Comparison of ENCODE assay signal across 19 mouse cellular contexts in genomic region chrX:145753427-145753826, GRCm38 (mm10).
"Had no signal": no experiment of that assay in that cellular context is flagged by ENCODE, and none has a peak within 500 bp of the region (broad histone marks: within the 10 kb centered on the region; RNA-seq: fewer than 3 reads in every experiment).

No protein-coding gene starts in this region.

- ATAC-seq: liver, postnatal 0 days; lung, postnatal 0 days; midbrain, embryonic 15.5 days had no signal

- DNase-seq: kidney, adult 11 months; kidney, adult 8-10 months; kidney, postnatal 10 days; kidney, postnatal 36 days; liver, postnatal 0 days; lung, embryonic 14.5 days; thymus, adult 18-20 months; thymus, postnatal 36 days had no signal

- H3K4me3 ChIP-seq: kidney, embryonic 15.5 days; left cerebral cortex, adult 2 months; limb, embryonic 12.5 days; limb, embryonic 15.5 days; midbrain, embryonic 12.5 days; midbrain, embryonic 15.5 days; neural tube, embryonic 12.5 days; neural tube, embryonic 15.5 days had no signal

- H3K27ac ChIP-seq: kidney, embryonic 15.5 days; left cerebral cortex, adult 2 months; limb, embryonic 12.5 days; limb, embryonic 15.5 days; liver, embryonic 14.5 days; macrophage; midbrain, embryonic 12.5 days; midbrain, embryonic 15.5 days; neural tube, embryonic 12.5 days; neural tube, embryonic 15.5 days had no signal
